Mouse (Mus musculus) heart, adult 2 months (tissue): Measurements from ENCODE around the gene Ermn.

ENCODE experiments used
- CTCF ChIP-seq: fragments of 200-600 bp; IDR thresholded peaks from 2 replicates; pipeline ENCODE4 v1.8.1; 2022; ENCODE audit warnings: antibody characterized with exemption, mild to moderate bottlenecking, moderate library complexity
- EP300 ChIP-seq: fragments of 200-500 bp; IDR thresholded peaks from 2 replicates; pipeline ENCODE4 v1.6.1; 2011; ENCODE audit warnings: low read depth, low read length, control low read depth; ENCODE audit not compliant: insufficient read depth
- POLR2A ChIP-seq: fragments of 200-500 bp; IDR thresholded peaks from 2 replicates; pipeline ENCODE4 v1.6.1; 2011; ENCODE audit warnings: mild to moderate bottlenecking, low read depth, low read length, control low read depth; ENCODE audit not compliant: insufficient read depth

- no peak for TF ChIP-seq CTCF
- no peak for TF ChIP-seq POLR2A
- no peak for TF ChIP-seq EP300
Observed at GRCm38 (mm10) chr2:58007081-58007480, 45.6 kb downstream of the Ermn start.
